Mouse (Mus musculus): ENCODE measurements around the gene Plcd3. TPM values are rescaled to one million over a fixed set of nuclear protein-coding genes. Genes with fewer than 3 reads are reported as not detected.
A peak's percentile ranks its signal among the peaks of the same experiment; 100 is the strongest.

Plcd3 gene
- polyA plus RNA-seq, 1 experiment: 2.6 TPM

DNA sequence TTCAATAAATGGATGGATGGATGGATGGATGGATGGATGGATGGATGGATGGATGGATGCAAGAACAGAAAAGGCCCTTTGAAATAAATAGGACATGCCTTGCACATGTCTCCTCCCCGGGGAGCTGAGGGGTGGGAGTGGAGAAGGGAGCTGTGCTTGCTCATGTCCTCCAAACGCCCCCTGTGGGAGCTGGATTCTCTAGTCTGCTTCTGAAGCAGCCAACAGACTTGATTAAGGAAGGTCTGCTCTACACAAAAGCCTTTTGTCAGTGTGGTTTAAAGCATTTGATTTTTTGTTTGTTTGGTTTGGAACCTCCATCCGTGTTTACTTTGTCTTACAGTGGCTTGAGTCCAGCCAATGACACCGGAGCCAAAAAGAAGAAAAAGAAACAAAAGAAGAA lies 58.6 kb downstream of the Plcd3 start:
- Histone ChIP-seq H3K4me1 (ENCODE audit: control insufficient read depth, insufficient read depth, low read length) (no peaks in the 10 kb centered on the region), H3K4me3 (replicated peaks; ENCODE audit: control insufficient read depth, low read depth, low read length) (no peak overlapping the region), H3K27ac (ENCODE audit: control insufficient read depth, insufficient read depth, low read depth, low read length, poor library complexity) (no peak overlapping the region)
- WGBS: 86% methylated on average over 4 of the region's 4 CpGs
- TF ChIP-seq POLR2A (IDR thresholded peaks at IDR 0.05; ENCODE audit: borderline replicate concordance, control insufficient read depth, low read depth, low read length) (no peak), CTCF (IDR thresholded peaks at IDR 0.05; ENCODE audit: control insufficient read depth, insufficient read depth, low read length) (no peak)

GRCm38 (mm10) chr11:103038037-103038436 lies 63.4 kb downstream of the Plcd3 start:
- no peak for TF ChIP-seq CTCF (IDR thresholded peaks at IDR 0.05; ENCODE audit: control insufficient read depth, insufficient read depth, low read length)
- no peak for TF ChIP-seq POLR2A (IDR thresholded peaks at IDR 0.05; ENCODE audit: borderline replicate concordance, control insufficient read depth, low read depth, low read length)
- no peaks in the 10 kb centered on the region; the same call in 1 of the 2 replicates for H3K4me1 ChIP-seq (ENCODE audit: control insufficient read depth, insufficient read depth, low read length)
- WGBS: 79% methylated on average over 6 of the region's 6 CpGs

GRCm38 (mm10) chr11:103036881-103037465 lies 64.5 kb downstream of the Plcd3 start:
- TF ChIP-seq CTCF (IDR thresholded peaks at IDR 0.05; ENCODE audit: control insufficient read depth, insufficient read depth, low read length) (no peak), POLR2A (IDR thresholded peaks at IDR 0.05; ENCODE audit: borderline replicate concordance, control insufficient read depth, low read depth, low read length) (no peak)
- no peaks in the 10 kb centered on the region; the same call in 1 of the 2 replicates for H3K4me1 ChIP-seq (ENCODE audit: control insufficient read depth, insufficient read depth, low read length)
- no peak overlapping the region for H3K27ac ChIP-seq (ENCODE audit: control insufficient read depth, insufficient read depth, low read depth, low read length, poor library complexity)
- H3K4me3 ChIP-seq (replicated peaks; ENCODE audit: control insufficient read depth, low read depth, low read length): no peak overlapping the region
- 86% methylated on average over 8 of the region's 8 CpGs for WGBS

More at GRCm38 (mm10) chr11:103038037-103038436, 63.4 kb downstream of the Plcd3 start:
- Histone ChIP-seq H3K27ac (ENCODE audit: control insufficient read depth, insufficient read depth, low read depth, low read length, poor library complexity) (no peak overlapping the region), H3K4me3 (replicated peaks; ENCODE audit: control insufficient read depth, low read depth, low read length) (no peak overlapping the region)

- no peak overlapping the region for H3K4me3 ChIP-seq (replicated peaks; ENCODE audit: control insufficient read depth, low read depth, low read length)
- no peaks in the 10 kb centered on the region; the same call in 1 of the 2 replicates for H3K4me1 ChIP-seq (ENCODE audit: control insufficient read depth, insufficient read depth, low read length)
- 82% methylated on average over 6 of the region's 6 CpGs for WGBS
- no peak for TF ChIP-seq POLR2A (IDR thresholded peaks at IDR 0.05; ENCODE audit: borderline replicate concordance, control insufficient read depth, low read depth, low read length)
- TF ChIP-seq CTCF (IDR thresholded peaks at IDR 0.05; ENCODE audit: control insufficient read depth, insufficient read depth, low read length): no peak
- no peak overlapping the region; the same call in 1 of the 2 replicates for H3K27ac ChIP-seq (ENCODE audit: control insufficient read depth, insufficient read depth, low read depth, low read length, poor library complexity)
Observed at GRCm38 (mm10) chr11:103035007-103035406, 66.5 kb downstream of the Plcd3 start.

GRCm38 (mm10) chr11:103033030-103033429 lies 68.4 kb downstream of the Plcd3 start:
- Histone ChIP-seq H3K4me3 (replicated peaks; ENCODE audit: control insufficient read depth, low read depth, low read length) (no peak overlapping the region), H3K4me1 (ENCODE audit: control insufficient read depth, insufficient read depth, low read length) (no peaks in the 10 kb centered on the region; the same call in 1 of the 2 replicates), H3K27ac (ENCODE audit: control insufficient read depth, insufficient read depth, low read depth, low read length, poor library complexity) (no peak overlapping the region)
- WGBS: 78% methylated on average over 3 of the region's 3 CpGs
- TF ChIP-seq POLR2A (IDR thresholded peaks at IDR 0.05; ENCODE audit: borderline replicate concordance, control insufficient read depth, low read depth, low read length) (no peak), CTCF (IDR thresholded peaks at IDR 0.05; ENCODE audit: control insufficient read depth, insufficient read depth, low read length) (no peak)

DNA sequence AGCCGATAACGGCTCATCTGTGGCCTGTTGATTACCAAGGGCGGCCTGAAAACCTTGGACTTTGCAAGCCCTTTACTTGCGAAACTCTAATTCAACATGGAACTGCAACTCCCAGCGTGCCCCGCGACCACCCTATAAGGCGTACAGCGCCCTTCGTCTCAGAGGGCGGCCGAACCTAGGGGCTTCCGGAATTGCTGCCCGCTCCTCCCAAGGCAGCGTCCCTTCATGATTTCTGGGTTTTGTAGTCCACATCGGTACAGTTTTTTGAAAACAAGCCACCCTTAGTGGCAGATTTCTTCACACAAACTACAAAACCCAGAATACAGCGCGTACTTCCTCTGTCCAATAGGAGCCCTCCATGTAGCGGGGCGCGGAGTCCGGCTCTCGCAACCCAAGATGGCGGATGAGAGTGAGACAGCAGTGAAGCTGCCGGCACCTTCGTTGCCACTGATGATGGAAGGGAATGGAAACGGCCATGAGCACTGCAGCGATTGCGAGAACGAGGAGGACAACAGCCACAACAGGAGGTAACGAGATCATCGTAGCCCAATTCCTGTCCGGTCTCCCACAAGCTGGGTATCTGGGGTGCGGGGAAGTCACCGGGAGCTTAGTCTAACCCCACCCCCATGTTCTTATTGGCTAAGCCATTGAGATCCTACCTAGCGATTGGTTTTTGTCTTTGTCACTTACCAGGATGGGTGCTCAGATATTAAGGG lies 73.1 kb downstream of the Plcd3 start, which contains the start of the genes Nmt1 and Dcakd:
TSS of gene Nmt1 (plus strand) at position 15 of the 716 bp plus-strand sequence.
TSS of gene Dcakd (minus strand) at position 158 of the 716 bp plus-strand sequence.
- WGBS: under 1% methylated on average over 36 of the region's 36 CpGs
- no peak for TF ChIP-seq CTCF (IDR thresholded peaks at IDR 0.05; ENCODE audit: control insufficient read depth, insufficient read depth, low read length)
- peak; percentile 76; the same call in 1 of the 2 replicates for TF ChIP-seq POLR2A (IDR thresholded peaks at IDR 0.05; ENCODE audit: borderline replicate concordance, control insufficient read depth, low read depth, low read length)
- Histone ChIP-seq H3K27ac (ENCODE audit: control insufficient read depth, insufficient read depth, low read depth, low read length, poor library complexity) (peak within 1 kb of the TSS; percentile 79), H3K4me3 (replicated peaks; ENCODE audit: control insufficient read depth, low read depth, low read length) (peak within 1 kb of the TSS; percentile 86), H3K4me1 (ENCODE audit: control insufficient read depth, insufficient read depth, low read length) (peaks cover 2% of the 10 kb centered on the region; the same call in 1 of the 2 replicates)

DNA sequence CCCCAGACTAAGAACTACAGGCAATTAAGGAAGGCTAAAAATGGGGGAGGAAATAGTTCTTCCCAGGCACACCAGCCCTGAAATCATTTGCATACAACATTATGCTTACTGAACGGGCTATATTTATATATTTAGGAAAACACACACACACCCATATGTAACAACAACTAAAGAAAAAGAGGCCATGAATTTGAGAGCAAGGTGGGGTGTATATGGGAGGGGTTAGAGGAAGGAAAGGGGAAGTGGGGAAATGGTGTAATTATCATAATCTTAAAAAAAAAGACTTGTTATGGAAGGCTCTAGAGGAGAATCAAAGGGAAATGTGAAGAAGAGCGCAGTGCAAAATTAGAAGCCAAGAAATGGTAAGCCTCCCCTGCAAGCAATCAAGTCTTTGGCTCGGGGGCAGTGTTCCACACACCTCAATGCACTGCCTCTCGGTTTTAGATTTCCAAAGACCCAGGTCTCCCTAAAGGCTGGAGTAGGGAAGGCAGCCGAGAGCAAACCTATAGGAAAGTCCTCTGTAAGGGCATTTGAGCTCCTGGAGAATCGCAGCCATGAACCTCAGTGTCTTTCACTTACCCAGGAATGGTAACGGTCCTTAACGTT lies 73.8 kb downstream of the Plcd3 start:
- 3% methylated on average over 8 of the region's 8 CpGs for WGBS
- H3K4me3 ChIP-seq (replicated peaks; ENCODE audit: control insufficient read depth, low read depth, low read length): peak overlapping the region; percentile 86
- H3K27ac ChIP-seq (ENCODE audit: control insufficient read depth, insufficient read depth, low read depth, low read length, poor library complexity): peak overlapping the region; percentile 79
- TF ChIP-seq CTCF (IDR thresholded peaks at IDR 0.05; ENCODE audit: control insufficient read depth, insufficient read depth, low read length) (no peak), POLR2A (IDR thresholded peaks at IDR 0.05; ENCODE audit: borderline replicate concordance, control insufficient read depth, low read depth, low read length) (no peak)
- peaks cover 2% of the 10 kb centered on the region; the same call in 1 of the 2 replicates for H3K4me1 ChIP-seq (ENCODE audit: control insufficient read depth, insufficient read depth, low read length)

DNA sequence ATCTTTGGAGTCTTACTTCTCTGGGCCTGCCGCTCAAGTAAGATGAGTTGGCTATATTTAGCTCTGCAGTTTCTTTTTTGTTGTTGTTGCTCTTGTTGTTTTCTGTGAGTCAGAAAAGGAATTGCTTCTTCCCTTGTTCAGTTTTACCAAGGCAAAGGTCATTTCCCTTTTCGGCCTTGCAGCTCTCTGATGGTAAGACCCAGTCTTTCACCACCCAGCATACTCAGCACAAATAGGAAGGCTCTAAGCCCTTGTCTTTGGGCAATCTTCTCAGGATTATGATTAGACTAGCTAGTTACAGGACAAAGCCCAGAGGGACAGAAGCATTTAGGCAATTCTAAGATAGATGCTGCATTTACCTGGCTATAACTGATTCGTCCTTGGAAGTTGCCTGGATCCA lies 74.6 kb downstream of the Plcd3 start:
- WGBS: 58% methylated on average over 3 of the region's 3 CpGs
- H3K4me1 ChIP-seq (ENCODE audit: control insufficient read depth, insufficient read depth, low read length): peaks cover 2% of the 10 kb centered on the region; the same call in 1 of the 2 replicates
- no peak overlapping the region; the same call in 1 of the 2 replicates for H3K27ac ChIP-seq (ENCODE audit: control insufficient read depth, insufficient read depth, low read depth, low read length, poor library complexity)
- no peak overlapping the region for H3K4me3 ChIP-seq (replicated peaks; ENCODE audit: control insufficient read depth, low read depth, low read length)
- TF ChIP-seq CTCF (IDR thresholded peaks at IDR 0.05; ENCODE audit: control insufficient read depth, insufficient read depth, low read length) (no peak), POLR2A (IDR thresholded peaks at IDR 0.05; ENCODE audit: borderline replicate concordance, control insufficient read depth, low read depth, low read length) (no peak)

Data from bone marrow, adult 2 months (tissue).